Mouse (Mus musculus) kidney, adult 8-10 months (tissue): ENCODE results near the gene Cldn14.
"Not testable (repeated sequence)": the region's sequence is repeated elsewhere in the genome, so short reads cannot be mapped to it uniquely, and the experiment has no call there.

Source experiments
- DNase-seq, 2 experiments: peaks; one replicate each; pipeline ENCODE4 v3.0.0; 2022

The Cldn14 gene

GRCm38 (mm10) chr16:94008737-94009136, at the start of gene Cldn14:
Gene Cldn14, minus strand, starts transcription at chr16:94008837.
- DNase-seq = no peak

- no peak for DNase-seq
These were observed 46.9 kb upstream of the Cldn14 start for GRCm38 (mm10) chr16:94055576-94055975.

GRCm38 (mm10) chr16:94055176-94055575, 46.5 kb upstream of the Cldn14 start:
- DNase-seq = no peak

- no peak for DNase-seq
These were observed 41.7 kb upstream of the Cldn14 start for GRCm38 (mm10) chr16:94050368-94050767.

GRCm38 (mm10) chr16:94044996-94045395, 36.4 kb upstream of the Cldn14 start:
- no peak for DNase-seq

GRCm38 (mm10) chr16:94043797-94044196, 35.2 kb upstream of the Cldn14 start:
- no peak for DNase-seq

- DNase-seq = no peak
These were observed 32.6 kb upstream of the Cldn14 start for GRCm38 (mm10) chr16:94041065-94041712.

GRCm38 (mm10) chr16:94040485-94040884, 31.8 kb upstream of the Cldn14 start:
- DNase-seq = no peak

- no peak for DNase-seq
These were observed 30.3 kb upstream of the Cldn14 start for GRCm38 (mm10) chr16:94038986-94039341.

- DNase-seq = peak; percentile 43 to 50
These were observed 29.8 kb upstream of the Cldn14 start for GRCm38 (mm10) chr16:94038272-94038985.

- no peak for DNase-seq
These were observed 28.6 kb upstream of the Cldn14 start for GRCm38 (mm10) chr16:94037280-94037679.

- DNase-seq = no peak
These were observed 25.5 kb upstream of the Cldn14 start for GRCm38 (mm10) chr16:94034152-94034551.

- no peak for DNase-seq
These were observed 23.6 kb upstream of the Cldn14 start for GRCm38 (mm10) chr16:94032270-94032669.

- no peak for DNase-seq
These were observed 15.0 kb upstream of the Cldn14 start for GRCm38 (mm10) chr16:94023352-94024280.

- DNase-seq = not testable (repeated sequence)
These were observed 11.1 kb upstream of the Cldn14 start for GRCm38 (mm10) chr16:94019725-94020124.

- DNase-seq = no peak
These were observed 9.3 kb upstream of the Cldn14 start for GRCm38 (mm10) chr16:94017953-94018352.

GRCm38 (mm10) chr16:94014489-94015096, 6.0 kb upstream of the Cldn14 start:
- no peak for DNase-seq

GRCm38 (mm10) chr16:94013328-94014086, 4.9 kb upstream of the Cldn14 start:
- not testable (repeated sequence) for DNase-seq

- DNase-seq = no peak
These were observed 2.6 kb upstream of the Cldn14 start for GRCm38 (mm10) chr16:94011224-94011623.

- no peak for DNase-seq
These were observed 2.0 kb upstream of the Cldn14 start for GRCm38 (mm10) chr16:94010633-94011032.

- no peak for DNase-seq
These were observed 1.5 kb upstream of the Cldn14 start for GRCm38 (mm10) chr16:94010156-94010555.

GRCm38 (mm10) chr16:94009356-94009755, 719 bp upstream of the Cldn14 start:
- DNase-seq = no peak
